Mouse (Mus musculus) erythroblast, adult 5-6 weeks (primary cell): ENCODE results near the gene Scnn1b. TPM values are rescaled to one million over a fixed set of nuclear protein-coding genes. Genes with fewer than 3 reads are reported as not detected.

Experiments
- ATAC-seq: replicated peaks from 2 replicates; pipeline ENCODE4 v1.8.0; 2016; ENCODE audit warnings: moderate number of reproducible peaks, mild to moderate bottlenecking, moderate TSS enrichment, inconsistent platforms; ENCODE audit not compliant: poor library complexity, low FRiP score, severe bottlenecking
- total RNA-seq, 2 experiments: library from RNA; stranded (forward) in 1 of 2; stranded (reverse) in 1 of 2; fragments of 150-400 nt in 1 of 2; fragments of 200-764, 138-1000 nt in 1 of 2; gene quantifications; 2 replicates each; pipeline versions ENCODE4 v1.2.3 to v1.2.4; 2015 to 2017; ENCODE audit warnings: low replicate concordance in 2 of 2

Scnn1b gene
- total RNA-seq, 2 experiments from 2014 or later: not detected

GRCm38 (mm10) chr7:121906879-121907278 is 42.0 kb downstream of the Scnn1b start:
- no peak for ATAC-seq

GRCm38 (mm10) chr7:121912250-121912649 is 47.4 kb downstream of the Scnn1b start:
- no peak for ATAC-seq

- no peak for ATAC-seq
These were observed 49.1 kb downstream of the Scnn1b start for GRCm38 (mm10) chr7:121913944-121914343.

- no peak for ATAC-seq
These were observed 59.5 kb downstream of the Scnn1b start for GRCm38 (mm10) chr7:121924361-121924760.

- ATAC-seq: no peak
These were observed 63.0 kb downstream of the Scnn1b start for GRCm38 (mm10) chr7:121927882-121928281.

- no peak for ATAC-seq
These were observed 66.4 kb downstream of the Scnn1b start for GRCm38 (mm10) chr7:121931246-121931645.

GRCm38 (mm10) chr7:121933675-121934074 is 68.8 kb downstream of the Scnn1b start:
- ATAC-seq: no peak

GRCm38 (mm10) chr7:121934346-121934745 is 69.5 kb downstream of the Scnn1b start:
- no peak for ATAC-seq

GRCm38 (mm10) chr7:121935906-121936794 is 71.3 kb downstream of the Scnn1b start:
- ATAC-seq: no peak

- ATAC-seq: no peak
These were observed 72.2 kb downstream of the Scnn1b start for GRCm38 (mm10) chr7:121936861-121937630.

GRCm38 (mm10) chr7:121938124-121938891 is 73.5 kb downstream of the Scnn1b start:
- no peak for ATAC-seq

GRCm38 (mm10) chr7:121939244-121939643 is 74.4 kb downstream of the Scnn1b start:
- no peak for ATAC-seq

GRCm38 (mm10) chr7:121939729-121940128 is 74.9 kb downstream of the Scnn1b start:
- ATAC-seq: no peak

GRCm38 (mm10) chr7:121941016-121941415 is 76.2 kb downstream of the Scnn1b start:
- no peak for ATAC-seq

GRCm38 (mm10) chr7:121941640-121942039 is 76.8 kb downstream of the Scnn1b start:
- ATAC-seq: no peak

GRCm38 (mm10) chr7:121942371-121942770 is 77.5 kb downstream of the Scnn1b start:
- no peak for ATAC-seq

- ATAC-seq: no peak
These were observed 81.4 kb downstream of the Scnn1b start for GRCm38 (mm10) chr7:121946196-121946595.

GRCm38 (mm10) chr7:121947513-121947912 is 82.7 kb downstream of the Scnn1b start:
- no peak for ATAC-seq

GRCm38 (mm10) chr7:121954891-121955669 is 90.2 kb downstream of the Scnn1b start:
- no peak for ATAC-seq
